Mouse (Mus musculus): ENCODE data around the gene Sdccag8. TPM values are rescaled to one million over a fixed set of nuclear protein-coding genes. Genes with fewer than 3 reads are reported as not detected.
A peak's percentile ranks its signal among the peaks of the same experiment; 100 is the strongest.
"Not testable (repeated sequence)": the region's sequence is repeated elsewhere in the genome, so short reads cannot be mapped to it uniquely, and the experiment has no call there.

The Sdccag8 gene
- total RNA-seq, 2 experiments from 2014 or later: 9.8 to 12.7 TPM

- DNase-seq (ENCODE audit: low spot score in 2 of 2): no peak
These were observed 13.6 kb downstream of the Sdccag8 start for GRCm38 (mm10) chr1:176827945-176828485.

GRCm38 (mm10) chr1:176828666-176829065, 14.2 kb downstream of the Sdccag8 start:
- no peak for DNase-seq (ENCODE audit: low spot score in 2 of 2)

- DNase-seq (ENCODE audit: low spot score in 2 of 2): no peak
These were observed 17.6 kb downstream of the Sdccag8 start for GRCm38 (mm10) chr1:176832071-176832470.

DNA sequence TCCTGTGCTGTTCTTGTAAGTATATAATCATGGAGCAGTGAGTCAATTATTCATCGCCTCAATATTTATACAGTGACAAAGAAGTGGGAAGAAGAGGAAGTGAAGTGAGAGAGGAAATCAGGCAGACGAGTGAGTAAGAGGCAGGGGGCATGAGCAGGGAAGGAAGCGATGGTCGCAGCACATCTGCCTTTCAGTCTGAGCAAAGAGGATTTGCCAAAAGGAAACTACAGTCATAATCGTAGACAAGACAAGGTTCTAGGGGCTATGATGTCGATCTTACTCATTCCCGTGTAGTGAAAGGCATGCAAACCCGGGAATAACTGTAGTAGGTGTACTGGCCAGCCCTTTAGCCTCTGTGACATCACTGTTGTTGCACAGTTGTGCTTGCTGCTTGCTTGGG, 18.1 kb downstream of the Sdccag8 start:
- no peak for DNase-seq (ENCODE audit: low spot score in 2 of 2)

DNA sequence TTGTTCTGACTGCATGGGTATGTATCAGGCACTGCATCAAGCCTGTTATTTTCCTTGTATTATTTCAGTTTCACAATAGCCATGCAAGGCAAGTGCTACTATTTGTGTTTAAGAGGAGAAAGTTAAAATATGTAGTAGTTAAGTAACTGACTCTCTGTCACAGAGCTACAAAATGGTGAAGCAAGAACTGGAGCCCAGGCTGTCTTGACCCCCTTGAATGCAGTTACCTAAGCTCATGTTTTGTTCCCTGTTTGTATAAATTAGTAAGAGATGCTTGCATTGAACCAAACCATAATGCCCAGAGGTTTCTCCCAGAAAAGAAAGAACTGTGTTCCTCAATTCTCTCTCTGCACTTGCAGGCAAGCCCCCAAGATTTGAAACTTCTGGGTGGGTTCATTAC, 18.8 kb downstream of the Sdccag8 start:
- DNase-seq (ENCODE audit: low spot score in 2 of 2): no peak

DNA sequence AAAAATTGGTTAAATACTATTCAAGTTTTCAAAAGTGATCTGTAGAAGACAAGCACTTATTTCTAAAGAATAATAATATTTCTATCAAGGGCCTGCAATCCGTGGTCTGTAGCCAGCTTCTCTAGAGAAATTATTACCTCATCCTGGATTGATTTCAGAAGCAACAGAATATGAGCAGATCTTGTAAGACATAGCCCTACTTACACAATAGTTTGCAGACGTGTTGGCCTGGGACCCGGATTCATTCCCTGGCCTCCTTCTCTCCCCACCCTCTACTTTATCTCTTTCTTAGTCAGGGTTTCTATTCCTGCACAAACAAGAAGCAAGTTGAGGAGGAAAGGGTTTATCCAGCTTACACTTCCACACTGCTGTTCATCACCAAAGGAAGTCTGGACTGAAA, 19.5 kb downstream of the Sdccag8 start:
- DNase-seq (ENCODE audit: low spot score in 2 of 2): no peak

DNA sequence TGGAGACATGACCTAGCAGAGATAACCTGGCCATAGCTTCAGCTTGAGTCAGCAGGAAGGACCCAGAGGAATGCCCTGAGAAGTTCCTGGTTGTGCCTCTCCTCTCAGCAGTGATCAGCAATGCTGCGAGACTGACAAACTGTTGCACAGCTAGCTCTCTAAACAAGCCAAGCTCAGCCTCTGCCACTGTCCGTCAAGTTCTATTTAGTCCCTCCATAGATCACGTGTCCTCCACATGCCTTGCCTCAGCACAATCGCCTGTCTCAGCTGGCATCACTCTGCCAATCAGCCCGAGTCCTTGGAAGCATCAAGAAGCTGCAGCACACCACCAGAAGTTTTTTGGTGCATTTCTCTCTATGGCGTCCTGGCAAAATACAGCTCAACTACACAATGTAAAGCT, 20.4 kb downstream of the Sdccag8 start:
- no peak for DNase-seq (ENCODE audit: low spot score in 2 of 2)

- DNase-seq (ENCODE audit: low spot score in 2 of 2): no peak
These were observed 21.2 kb downstream of the Sdccag8 start for GRCm38 (mm10) chr1:176835501-176836294.

DNA sequence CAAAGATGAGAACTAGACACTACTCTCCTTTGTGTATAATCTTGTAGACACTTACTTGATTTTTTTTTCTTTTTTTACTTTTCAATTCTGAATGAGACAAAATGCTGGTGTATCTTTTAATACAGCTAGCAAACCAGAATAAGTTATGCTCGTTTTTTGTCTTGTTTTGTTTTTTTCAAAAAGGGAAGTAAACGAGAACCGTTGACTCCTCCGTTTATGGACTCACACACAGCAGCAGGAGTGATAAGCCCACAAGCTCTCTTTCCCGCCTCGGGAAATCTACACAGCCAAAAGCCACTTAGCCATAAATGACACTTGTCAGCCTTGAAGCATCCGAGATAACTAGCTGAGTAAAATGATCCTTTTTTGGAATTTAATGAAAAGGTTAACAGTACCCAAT, 22.1 kb downstream of the Sdccag8 start:
- DNase-seq (ENCODE audit: low spot score in 2 of 2): not testable (repeated sequence)

DNA sequence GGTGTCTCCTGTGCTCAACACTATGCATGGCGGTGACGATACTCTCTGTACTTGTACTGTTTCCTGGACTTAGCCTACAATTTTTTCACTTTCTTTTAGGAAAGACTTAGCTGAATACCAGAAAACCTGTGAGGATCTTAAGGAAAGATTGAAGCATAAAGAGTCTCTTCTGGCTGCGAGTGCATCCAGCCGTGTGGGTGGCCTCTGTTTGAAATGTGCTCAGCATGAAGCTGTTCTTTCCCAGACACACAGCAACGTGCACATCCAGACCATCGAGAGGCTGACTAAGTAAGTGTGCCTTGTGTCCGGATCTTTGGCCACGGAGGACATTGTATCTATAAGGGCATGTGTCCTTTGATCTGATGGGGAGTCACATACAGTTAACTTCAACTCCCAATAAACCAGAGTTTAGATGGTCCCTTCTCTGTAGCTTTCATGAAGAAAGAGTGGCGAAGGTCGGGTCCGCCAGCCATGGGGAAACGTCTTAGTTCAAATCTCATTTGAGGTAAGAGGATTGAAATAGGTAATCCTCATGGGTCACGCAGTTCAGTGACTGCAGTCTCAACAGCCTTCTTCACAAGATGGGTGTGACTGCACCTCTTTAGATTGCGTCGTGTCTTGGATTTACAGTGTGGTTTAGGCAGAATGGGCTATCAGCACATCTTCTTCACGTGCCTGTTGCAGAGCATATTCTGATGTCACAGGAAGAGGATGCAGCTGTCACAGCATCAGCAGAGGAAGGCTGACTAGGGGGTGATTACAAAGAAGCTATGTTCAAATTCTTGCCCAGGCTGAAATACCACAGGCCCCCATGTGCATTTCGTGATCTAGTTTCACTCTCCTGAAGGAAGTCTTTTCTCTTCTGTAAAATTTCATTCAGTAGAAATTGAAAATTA, 30.9 kb downstream of the Sdccag8 start:
- DNase-seq (ENCODE audit: low spot score in 2 of 2): no peak

GRCm38 (mm10) chr1:176847118-176847859, 32.8 kb downstream of the Sdccag8 start:
- DNase-seq (ENCODE audit: low spot score in 2 of 2): no peak

DNA sequence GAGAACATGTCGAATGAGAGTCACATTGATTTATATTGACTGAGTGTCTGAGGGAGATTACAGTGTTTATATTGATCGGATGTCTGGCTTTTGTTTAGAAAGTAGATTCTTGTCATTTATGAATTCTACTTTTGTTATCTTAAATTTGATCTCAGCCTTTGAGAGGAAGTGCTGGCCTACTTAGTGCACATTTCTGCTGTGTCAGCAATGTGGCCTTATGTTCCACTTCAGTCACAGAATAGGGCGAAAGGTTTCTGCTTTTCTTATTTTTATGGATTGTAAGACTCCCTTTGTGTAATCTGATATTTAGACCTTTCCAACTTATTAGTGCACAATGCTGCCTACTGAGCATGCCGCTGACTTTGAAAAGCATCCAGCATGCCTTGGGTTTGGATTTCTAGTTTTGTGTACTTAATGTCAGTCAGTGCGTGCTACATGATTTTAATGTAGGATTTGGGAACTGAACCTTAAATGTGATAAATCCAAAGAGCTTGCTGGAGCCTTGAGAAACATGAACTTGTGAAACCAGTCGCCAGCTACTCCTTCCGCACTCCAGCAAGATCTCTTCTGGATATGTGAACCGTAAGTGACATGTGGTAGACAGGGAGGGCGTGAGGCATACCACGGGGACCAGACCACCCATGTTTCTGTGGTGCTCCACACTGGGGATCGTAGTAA, 34.3 kb downstream of the Sdccag8 start:
- no peak for DNase-seq (ENCODE audit: low spot score in 2 of 2)

DNA sequence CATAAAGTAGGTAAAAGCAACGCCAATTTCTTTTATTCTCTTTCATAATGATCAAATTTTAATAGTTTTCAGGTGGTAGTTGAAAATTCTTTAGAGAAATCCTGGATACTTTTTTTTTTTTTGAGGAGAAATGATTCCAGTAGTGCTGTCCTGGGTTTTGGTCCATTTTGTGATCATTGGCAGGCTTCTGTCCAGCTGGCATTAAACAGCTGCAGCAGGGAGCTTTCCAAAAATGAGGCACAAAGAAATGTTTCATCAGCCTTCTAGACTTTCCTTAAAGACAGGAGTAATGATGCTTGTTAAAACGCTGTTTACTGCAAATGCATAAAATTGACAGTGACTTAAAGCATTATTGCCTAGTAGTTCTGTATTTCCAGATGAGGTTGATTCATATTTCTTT, 34.9 kb downstream of the Sdccag8 start:
- no peak for DNase-seq (ENCODE audit: low spot score in 2 of 2)

DNA sequence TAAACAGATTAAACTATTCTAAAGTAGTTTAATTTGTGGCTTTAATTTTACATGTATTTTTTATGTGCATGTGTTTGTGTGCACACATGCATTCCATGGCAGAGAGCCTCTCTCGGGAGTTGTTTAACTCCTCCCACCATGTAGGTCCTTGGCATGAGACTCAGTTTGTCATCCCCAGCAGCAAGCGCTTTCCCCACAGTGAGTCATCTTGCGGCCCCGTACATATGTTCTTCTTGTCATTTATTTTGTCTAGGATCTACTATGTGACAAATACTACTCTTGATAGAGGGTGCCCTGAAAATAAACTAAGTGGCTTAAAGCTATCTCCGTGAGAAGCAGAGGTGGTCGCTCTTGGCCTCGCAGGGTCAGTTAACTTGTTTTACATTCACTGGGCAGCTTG, 36.9 kb downstream of the Sdccag8 start:
- no peak for DNase-seq (ENCODE audit: low spot score in 2 of 2)

DNA sequence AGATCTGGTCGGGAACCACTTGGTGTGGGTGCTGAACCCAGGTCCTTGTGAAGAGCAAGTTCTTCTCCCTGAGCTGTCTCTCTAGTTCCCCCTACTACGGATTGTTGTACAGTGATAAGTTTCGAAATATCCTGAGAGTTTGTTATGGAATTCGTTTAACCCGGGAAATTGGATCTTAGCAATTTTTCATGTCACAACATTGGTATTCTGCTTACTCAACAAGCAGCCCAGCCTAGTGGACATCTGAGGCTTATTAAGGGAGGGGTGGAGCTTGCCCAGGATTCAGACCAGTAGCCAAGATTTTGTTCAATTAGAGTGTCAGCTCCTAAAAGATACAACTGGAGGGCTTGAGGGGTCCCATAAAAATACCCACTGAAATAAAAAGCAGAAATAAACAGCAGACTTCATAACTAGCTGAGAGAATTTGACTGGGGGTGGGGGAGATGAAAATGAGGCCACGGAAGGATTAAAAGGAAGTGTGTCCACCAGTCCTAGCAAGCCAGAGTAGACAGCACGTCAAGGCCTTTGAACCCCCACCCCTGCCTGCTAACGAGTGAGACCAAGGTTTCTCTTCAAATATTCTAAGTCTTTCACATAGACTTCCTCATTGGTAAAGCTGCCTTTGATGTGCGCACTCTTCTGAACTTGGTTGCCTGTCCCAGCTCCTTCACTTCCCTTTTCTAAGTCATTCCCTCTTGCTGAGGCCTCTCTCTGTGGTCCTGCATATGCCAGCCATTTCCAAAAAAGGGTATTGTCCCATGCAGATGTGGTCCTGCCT, 38.5 kb downstream of the Sdccag8 start:
- DNase-seq (ENCODE audit: low spot score in 2 of 2): no peak

GRCm38 (mm10) chr1:176861981-176862644, 47.7 kb downstream of the Sdccag8 start:
- peak; percentile 77 to 79 for DNase-seq (ENCODE audit: low spot score in 2 of 2)

DNA sequence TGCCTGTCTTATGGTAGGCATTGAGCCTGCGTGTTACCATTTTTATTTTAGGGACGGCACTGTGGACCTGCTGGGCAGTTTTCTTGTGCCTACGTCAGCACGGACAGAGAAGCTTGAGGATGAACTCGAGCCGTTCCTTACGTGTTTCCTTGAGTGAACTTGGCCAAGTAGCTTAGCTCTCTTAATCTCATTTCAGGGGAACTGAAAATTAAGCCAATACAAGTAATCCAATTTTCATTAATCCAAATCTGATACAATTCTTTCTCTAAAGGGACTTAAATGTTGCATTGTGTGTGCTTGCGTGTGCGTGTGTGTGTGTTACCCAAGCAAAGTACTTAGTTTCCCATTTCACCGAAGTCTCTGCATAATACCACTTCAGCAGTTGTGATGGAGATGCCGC, 56.0 kb downstream of the Sdccag8 start:
- DNase-seq (ENCODE audit: low spot score in 2 of 2): no peak

DNA sequence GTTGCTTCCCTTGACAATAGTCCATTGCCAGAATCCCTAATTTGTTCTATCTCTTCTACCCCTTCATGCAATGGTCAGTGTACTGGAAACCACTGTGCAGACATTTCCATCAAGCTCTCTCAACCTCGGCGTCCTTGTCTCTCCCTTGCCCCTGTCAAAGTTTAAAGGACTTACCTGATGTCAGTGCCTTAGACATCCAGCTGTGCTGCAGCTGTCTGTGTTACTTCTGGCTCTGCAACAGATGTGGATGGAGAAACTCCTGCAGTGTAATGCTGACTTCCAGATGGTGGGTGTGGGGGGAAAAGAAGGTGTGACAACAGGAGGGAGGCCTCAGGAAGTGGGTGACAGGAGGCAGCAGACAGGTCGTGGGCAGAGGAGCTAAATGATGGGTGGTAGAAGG, 57.5 kb downstream of the Sdccag8 start:
- DNase-seq (ENCODE audit: low spot score in 2 of 2): no peak

GRCm38 (mm10) chr1:176873463-176873862, 59.0 kb downstream of the Sdccag8 start:
- DNase-seq (ENCODE audit: low spot score in 2 of 2): no peak
